Mouse (Mus musculus): ENCODE data around the gene Ifitm10. TPM values are rescaled to one million over a fixed set of nuclear protein-coding genes. Genes with fewer than 3 reads are reported as not detected.

Ifitm10 gene
- polyA plus RNA-seq, 1 experiment from 2014 or later = 14.1 TPM

DNA sequence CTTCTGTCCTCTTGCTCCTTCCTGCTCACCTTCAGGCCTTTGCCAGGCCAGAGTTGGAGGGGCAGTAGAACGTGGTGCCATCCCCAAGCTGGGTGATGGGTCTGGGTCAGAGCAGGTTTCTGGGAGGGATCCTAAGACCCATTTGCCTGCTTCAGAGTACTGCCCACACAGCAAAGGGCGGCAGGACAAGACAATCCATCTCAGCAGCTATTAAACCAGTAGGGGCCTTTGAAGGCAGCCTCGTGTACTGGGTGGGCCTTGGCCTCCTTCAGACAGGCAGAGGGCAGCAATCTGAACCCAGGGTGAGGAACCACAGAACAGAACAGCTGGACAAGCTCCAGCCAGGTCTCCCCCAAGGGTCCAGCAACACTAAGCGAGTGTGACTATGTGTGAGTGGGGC is 2.5 kb upstream of the Ifitm10 start:
- peaks cover 46% of the 10 kb centered on the region for H3K36me3 ChIP-seq (ENCODE audit: control insufficient read depth, insufficient read depth, low read length)
- peaks cover 18% of the 10 kb centered on the region for H3K27me3 ChIP-seq (ENCODE audit: control insufficient read depth, insufficient read depth, low read depth, low read length)
- H3K9ac ChIP-seq (ENCODE audit: low read depth, low read length) = no peak overlapping the region
- H3K4me3 ChIP-seq (ENCODE audit: low read depth, low read length) = no peak overlapping the region
- no peak overlapping the region for H3K27ac ChIP-seq (ENCODE audit: low read length)
- H3K4me2 ChIP-seq (ENCODE audit: low read length) = no peak overlapping the region
- 85% methylated on average over 4 of the region's 4 CpGs for WGBS
- H3K9me3 ChIP-seq (replicated peaks; ENCODE audit: control insufficient read depth, low read length, poor library complexity, severe bottlenecking) = no peaks in the 10 kb centered on the region
- ATAC-seq = no peak
- peaks cover 3% of the 10 kb centered on the region; the same call in 1 of the 2 replicates for H3K4me1 ChIP-seq (ENCODE audit: control insufficient read depth, insufficient read depth, low read length)

DNA sequence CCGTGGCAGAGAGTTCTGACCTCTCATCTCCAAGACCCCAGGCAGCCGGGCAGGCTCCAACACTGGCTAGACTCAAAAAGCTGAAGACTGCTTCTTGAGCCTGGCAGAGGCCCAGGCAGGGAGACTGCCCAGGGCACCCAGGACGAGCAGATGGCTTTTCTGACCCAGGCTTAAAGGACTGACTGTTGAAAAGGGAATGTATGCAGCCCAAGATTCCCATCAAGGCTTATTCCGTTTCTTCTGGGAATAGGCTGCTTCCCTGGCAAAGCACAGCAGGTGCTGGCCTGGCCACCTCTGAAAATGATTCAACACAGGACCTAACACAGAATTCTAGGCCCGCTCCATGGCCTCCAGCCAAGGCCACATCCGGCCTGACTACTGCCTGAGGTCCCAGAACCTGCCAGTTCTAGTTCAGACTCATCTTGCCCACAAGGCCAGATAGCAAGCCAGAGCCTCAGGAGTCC is 1.7 kb upstream of the Ifitm10 start:
- H3K9ac ChIP-seq (ENCODE audit: low read depth, low read length) = no peak overlapping the region
- H3K27me3 ChIP-seq (ENCODE audit: control insufficient read depth, insufficient read depth, low read depth, low read length) = peaks cover 24% of the 10 kb centered on the region
- no peak overlapping the region for H3K4me3 ChIP-seq (ENCODE audit: low read depth, low read length)
- ATAC-seq = no peak
- 77% methylated on average over 6 of the region's 6 CpGs for WGBS
- no peak overlapping the region for H3K4me2 ChIP-seq (ENCODE audit: low read length)
- peaks cover 3% of the 10 kb centered on the region; the same call in 1 of the 2 replicates for H3K4me1 ChIP-seq (ENCODE audit: control insufficient read depth, insufficient read depth, low read length)
- peaks cover 38% of the 10 kb centered on the region for H3K36me3 ChIP-seq (ENCODE audit: control insufficient read depth, insufficient read depth, low read length)
- H3K9me3 ChIP-seq (replicated peaks; ENCODE audit: control insufficient read depth, low read length, poor library complexity, severe bottlenecking) = no peaks in the 10 kb centered on the region
- H3K27ac ChIP-seq (ENCODE audit: low read length) = no peak overlapping the region

DNA sequence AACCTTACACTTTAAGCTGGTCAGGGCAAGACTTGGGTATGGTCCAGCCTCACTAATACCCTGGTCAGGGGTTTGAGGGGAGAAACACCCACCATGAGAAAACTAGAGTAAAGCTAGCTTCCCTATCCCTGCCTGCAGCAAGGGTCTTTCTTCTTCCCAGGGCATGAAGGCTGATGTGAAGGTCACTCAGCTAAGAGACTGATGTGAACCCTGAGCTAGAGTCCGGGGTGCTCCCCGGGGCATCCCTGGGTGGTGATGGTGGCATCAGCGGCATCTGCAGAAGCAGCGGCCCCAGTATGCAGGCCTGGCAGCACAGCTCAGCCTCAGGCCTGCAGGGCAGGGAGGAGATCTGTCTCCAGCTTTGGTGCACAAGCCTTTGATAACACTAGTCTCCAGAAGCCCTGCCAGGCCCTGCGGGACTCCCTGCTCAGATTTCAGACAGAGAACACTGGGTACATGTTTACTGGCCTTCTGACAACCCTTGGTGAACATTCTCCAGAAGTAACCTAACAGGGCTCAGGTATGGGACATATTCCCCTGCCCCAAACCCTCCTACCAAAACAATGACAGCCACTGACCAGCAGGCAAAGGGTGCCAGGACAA is 961 bp upstream of the Ifitm10 start:
- Histone ChIP-seq H3K9ac (ENCODE audit: low read depth, low read length) (no peak overlapping the region), H3K9me3 (replicated peaks; ENCODE audit: control insufficient read depth, low read length, poor library complexity, severe bottlenecking) (no peaks in the 10 kb centered on the region), H3K36me3 (ENCODE audit: control insufficient read depth, insufficient read depth, low read length) (peaks cover 31% of the 10 kb centered on the region), H3K4me1 (ENCODE audit: control insufficient read depth, insufficient read depth, low read length) (peaks cover 3% of the 10 kb centered on the region; the same call in 1 of the 2 replicates), H3K27me3 (ENCODE audit: control insufficient read depth, insufficient read depth, low read depth, low read length) (peaks cover 28% of the 10 kb centered on the region), H3K27ac (ENCODE audit: low read length) (no peak overlapping the region), H3K4me3 (ENCODE audit: low read depth, low read length) (no peak overlapping the region), H3K4me2 (ENCODE audit: low read length) (no peak overlapping the region)
- no peak for ATAC-seq
- WGBS = 93% methylated on average over 5 of the region's 5 CpGs

DNA sequence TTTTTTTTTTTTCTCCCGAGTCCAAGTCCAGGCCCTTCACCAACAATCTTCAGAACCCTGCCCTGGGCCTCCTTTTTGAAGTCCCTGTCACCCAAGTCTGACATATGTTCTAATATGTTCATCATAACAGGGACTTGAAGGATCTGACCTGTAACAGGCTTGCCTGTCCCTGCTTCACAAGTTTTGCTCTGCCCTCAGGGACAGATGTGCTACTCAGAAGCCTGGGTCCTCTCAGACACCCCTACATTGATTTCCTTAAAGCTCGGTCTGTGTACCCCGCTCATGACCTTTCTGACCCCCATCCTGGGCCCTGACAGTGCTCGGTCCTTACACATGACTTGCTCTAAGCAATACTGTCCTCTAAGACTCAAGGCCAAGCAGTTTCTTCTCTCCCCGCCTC is 514 bp downstream of the Ifitm10 start:
- no peak overlapping the region for H3K9ac ChIP-seq (ENCODE audit: low read depth, low read length)
- no peak overlapping the region for H3K27ac ChIP-seq (ENCODE audit: low read length)
- H3K4me3 ChIP-seq (ENCODE audit: low read depth, low read length) = no peak overlapping the region
- no peak overlapping the region for H3K4me2 ChIP-seq (ENCODE audit: low read length)
- WGBS = 79% methylated on average over 5 of the region's 5 CpGs
- ATAC-seq = no peak
- H3K9me3 ChIP-seq (replicated peaks; ENCODE audit: control insufficient read depth, low read length, poor library complexity, severe bottlenecking) = no peaks in the 10 kb centered on the region
- peaks cover 22% of the 10 kb centered on the region for H3K36me3 ChIP-seq (ENCODE audit: control insufficient read depth, insufficient read depth, low read length)
- peaks cover 28% of the 10 kb centered on the region for H3K27me3 ChIP-seq (ENCODE audit: control insufficient read depth, insufficient read depth, low read depth, low read length)
- peaks cover 3% of the 10 kb centered on the region; the same call in 1 of the 2 replicates for H3K4me1 ChIP-seq (ENCODE audit: control insufficient read depth, insufficient read depth, low read length)

DNA sequence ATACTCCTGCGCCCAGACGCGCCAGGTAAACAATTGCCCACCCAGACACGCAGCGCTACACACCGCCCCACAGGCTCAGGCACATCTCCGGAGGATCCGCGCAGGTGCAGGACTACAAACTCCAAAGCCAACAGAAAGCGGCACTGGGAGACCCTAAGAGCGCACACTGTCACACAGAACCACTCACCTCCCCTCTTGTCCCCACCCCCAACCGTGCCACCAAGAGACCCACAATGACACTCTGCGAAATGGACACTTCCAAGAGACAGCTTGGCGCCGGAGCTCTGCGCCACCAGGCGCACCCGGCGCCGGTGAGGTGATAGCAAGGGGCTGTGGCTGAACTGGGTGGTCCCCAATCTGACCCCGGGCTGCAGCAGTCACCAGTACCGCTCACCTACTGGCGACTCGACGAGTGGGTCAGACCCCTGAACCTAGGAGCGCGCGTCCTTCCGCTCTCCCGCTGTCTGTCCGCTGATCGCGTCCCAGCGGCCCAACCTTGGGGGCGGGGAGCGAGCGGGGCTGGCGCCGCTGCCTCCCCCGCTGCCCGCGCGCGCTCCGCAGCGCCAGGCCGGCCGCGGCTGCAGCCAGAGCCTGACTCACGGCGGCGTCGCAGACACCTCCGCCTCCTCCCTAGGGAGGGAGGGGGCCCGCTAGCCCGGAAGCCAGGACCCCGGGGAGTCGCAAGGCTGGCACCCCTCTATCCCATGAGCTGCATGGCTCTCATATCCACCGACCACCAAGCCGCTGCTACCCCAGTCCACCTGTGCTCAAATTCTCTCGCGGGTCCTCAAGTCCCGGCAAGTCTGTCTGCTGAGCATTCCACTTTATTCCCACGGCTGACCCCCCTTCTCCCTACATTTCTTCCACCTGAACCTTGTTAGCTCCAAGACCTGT is 1.5 kb downstream of the Ifitm10 start:
- no peak overlapping the region for H3K27ac ChIP-seq (ENCODE audit: low read length)
- ATAC-seq = peak; percentile 59
- no peaks in the 10 kb centered on the region for H3K9me3 ChIP-seq (replicated peaks; ENCODE audit: control insufficient read depth, low read length, poor library complexity, severe bottlenecking)
- H3K4me1 ChIP-seq (ENCODE audit: control insufficient read depth, insufficient read depth, low read length) = peaks cover 3% of the 10 kb centered on the region; the same call in 1 of the 2 replicates
- peak overlapping the region; percentile 62 for H3K9ac ChIP-seq (ENCODE audit: low read depth, low read length)
- 2% methylated on average over 61 of the region's 64 CpGs for WGBS
- peaks cover 28% of the 10 kb centered on the region for H3K27me3 ChIP-seq (ENCODE audit: control insufficient read depth, insufficient read depth, low read depth, low read length)
- peak overlapping the region; percentile 44 for H3K4me3 ChIP-seq (ENCODE audit: low read depth, low read length)
- H3K4me2 ChIP-seq (ENCODE audit: low read length) = peak overlapping the region; percentile 73
- H3K36me3 ChIP-seq (ENCODE audit: control insufficient read depth, insufficient read depth, low read length) = peaks cover 18% of the 10 kb centered on the region

DNA sequence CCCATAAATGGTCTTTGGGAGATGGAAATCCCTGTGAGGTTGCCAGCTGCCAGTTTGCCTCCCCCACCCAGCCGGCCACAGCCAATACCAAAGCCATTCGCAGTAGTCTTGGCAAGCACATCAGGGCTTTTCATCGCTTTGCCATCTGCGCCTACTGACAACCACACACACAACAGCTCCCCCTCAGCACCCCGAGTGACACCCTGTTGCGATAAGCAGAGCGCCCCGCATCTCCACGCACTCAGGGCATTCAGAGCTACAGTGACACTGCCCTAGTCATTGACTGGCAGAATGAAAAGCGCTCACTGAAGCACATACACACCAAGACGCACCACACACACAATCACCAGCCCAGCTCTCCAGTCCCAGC is 2.2 kb downstream of the Ifitm10 start:
- H3K9ac ChIP-seq (ENCODE audit: low read depth, low read length) = peak overlapping the region; percentile 62
- no peaks in the 10 kb centered on the region for H3K9me3 ChIP-seq (replicated peaks; ENCODE audit: control insufficient read depth, low read length, poor library complexity, severe bottlenecking)
- WGBS = 37% methylated on average over 11 of the region's 11 CpGs
- no peak; the same call in 1 of the 2 replicates for ATAC-seq
- H3K4me3 ChIP-seq (ENCODE audit: low read depth, low read length) = peak overlapping the region; percentile 44
- peaks cover 11% of the 10 kb centered on the region for H3K36me3 ChIP-seq (ENCODE audit: control insufficient read depth, insufficient read depth, low read length)
- H3K27ac ChIP-seq (ENCODE audit: low read length) = no peak overlapping the region
- peaks cover 28% of the 10 kb centered on the region for H3K27me3 ChIP-seq (ENCODE audit: control insufficient read depth, insufficient read depth, low read depth, low read length)
- H3K4me1 ChIP-seq (ENCODE audit: control insufficient read depth, insufficient read depth, low read length) = peaks cover 3% of the 10 kb centered on the region; the same call in 1 of the 2 replicates
- peak overlapping the region; percentile 73 for H3K4me2 ChIP-seq (ENCODE audit: low read length)

DNA sequence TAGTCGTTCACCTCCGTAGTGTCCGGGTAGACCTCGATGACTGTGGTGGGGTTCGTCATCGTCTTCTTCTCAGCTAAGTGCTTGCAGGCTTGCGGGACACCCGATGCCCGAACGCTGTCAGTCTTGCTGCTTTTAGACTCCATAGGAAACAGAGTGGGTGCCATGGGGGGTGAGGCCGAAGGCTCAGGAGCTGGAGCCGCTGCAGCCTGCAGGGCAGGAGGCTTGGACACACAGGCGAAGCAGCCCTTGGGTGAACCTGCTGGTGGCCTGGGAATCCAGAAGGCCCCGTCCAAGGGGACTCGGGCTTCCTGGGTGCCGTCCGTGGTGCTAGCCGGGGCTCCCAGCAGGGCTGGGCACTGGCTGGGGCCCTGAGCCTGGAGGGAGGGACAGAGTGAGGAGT is 2.6 kb downstream of the Ifitm10 start:
- H3K4me1 ChIP-seq (ENCODE audit: control insufficient read depth, insufficient read depth, low read length) = peaks cover 3% of the 10 kb centered on the region; the same call in 1 of the 2 replicates
- no peak overlapping the region for H3K9ac ChIP-seq (ENCODE audit: low read depth, low read length)
- H3K9me3 ChIP-seq (replicated peaks; ENCODE audit: control insufficient read depth, low read length, poor library complexity, severe bottlenecking) = no peaks in the 10 kb centered on the region
- peaks cover 7% of the 10 kb centered on the region for H3K36me3 ChIP-seq (ENCODE audit: control insufficient read depth, insufficient read depth, low read length)
- H3K27ac ChIP-seq (ENCODE audit: low read length) = no peak overlapping the region
- peak overlapping the region; percentile 73; the same call in 1 of the 2 replicates for H3K4me2 ChIP-seq (ENCODE audit: low read length)
- no peak for ATAC-seq
- peak overlapping the region; percentile 44; the same call in 1 of the 2 replicates for H3K4me3 ChIP-seq (ENCODE audit: low read depth, low read length)
- peaks cover 28% of the 10 kb centered on the region for H3K27me3 ChIP-seq (ENCODE audit: control insufficient read depth, insufficient read depth, low read depth, low read length)
- WGBS = 85% methylated on average over 18 of the region's 18 CpGs

DNA sequence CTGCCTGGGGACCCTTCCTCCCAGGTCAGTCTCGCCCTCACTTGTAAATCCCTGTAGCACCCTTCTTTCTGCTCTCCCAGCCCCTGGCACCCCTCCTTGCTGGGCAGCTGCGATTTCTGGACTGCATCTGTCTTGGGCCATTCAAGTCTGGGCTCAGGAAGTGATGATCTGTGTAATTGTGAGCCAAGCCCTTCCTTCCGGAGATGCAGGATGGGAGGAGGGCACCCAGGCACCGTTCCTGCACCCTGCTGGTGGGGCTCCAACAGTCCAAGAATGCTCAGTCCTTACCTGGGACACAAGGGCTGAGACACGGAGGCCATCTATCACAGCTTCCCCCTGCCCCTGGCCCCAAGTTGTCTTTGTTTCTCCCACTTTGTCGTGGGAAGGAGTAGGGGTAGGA is 3.7 kb downstream of the Ifitm10 start:
- Histone ChIP-seq H3K9me3 (replicated peaks; ENCODE audit: control insufficient read depth, low read length, poor library complexity, severe bottlenecking) (no peaks in the 10 kb centered on the region), H3K4me2 (ENCODE audit: low read length) (no peak overlapping the region), H3K4me1 (ENCODE audit: control insufficient read depth, insufficient read depth, low read length) (peaks cover 3% of the 10 kb centered on the region; the same call in 1 of the 2 replicates), H3K36me3 (ENCODE audit: control insufficient read depth, insufficient read depth, low read length) (no peaks in the 10 kb centered on the region), H3K27ac (ENCODE audit: low read length) (no peak overlapping the region), H3K9ac (ENCODE audit: low read depth, low read length) (no peak overlapping the region), H3K27me3 (ENCODE audit: control insufficient read depth, insufficient read depth, low read depth, low read length) (peaks cover 28% of the 10 kb centered on the region), H3K4me3 (ENCODE audit: low read depth, low read length) (no peak overlapping the region)
- 67% methylated on average over 6 of the region's 6 CpGs for WGBS
- no peak for ATAC-seq

DNA sequence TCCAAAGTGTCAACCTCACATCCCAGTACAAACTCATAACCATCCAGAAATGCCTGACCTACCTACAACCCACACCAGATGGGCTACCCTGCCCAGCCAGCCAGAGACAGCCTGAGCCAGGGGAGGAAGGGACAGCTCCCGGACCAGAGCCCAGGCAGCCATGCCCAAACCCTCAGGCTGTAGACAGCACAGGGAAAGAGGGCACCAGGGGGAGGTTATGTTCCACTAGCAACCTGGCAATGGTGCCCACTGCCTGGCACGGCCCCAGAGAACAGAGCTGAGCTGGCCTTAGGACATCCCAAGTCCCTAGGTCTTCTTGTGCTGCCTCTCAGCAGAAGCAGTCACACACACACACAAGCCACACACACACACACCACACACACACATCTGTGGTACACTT is 4.7 kb downstream of the Ifitm10 start:
- H3K27me3 ChIP-seq (ENCODE audit: control insufficient read depth, insufficient read depth, low read depth, low read length) = peaks cover 28% of the 10 kb centered on the region
- WGBS = 76% methylated on average over 2 of the region's 2 CpGs

More for the DNA sequence above, 4.7 kb downstream of the Ifitm10 start:
- no peak for ATAC-seq
- no peaks in the 10 kb centered on the region for H3K9me3 ChIP-seq (replicated peaks; ENCODE audit: control insufficient read depth, low read length, poor library complexity, severe bottlenecking)
- no peaks in the 10 kb centered on the region for H3K36me3 ChIP-seq (ENCODE audit: control insufficient read depth, insufficient read depth, low read length)
- H3K27ac ChIP-seq (ENCODE audit: low read length) = no peak overlapping the region
- no peak overlapping the region for H3K9ac ChIP-seq (ENCODE audit: low read depth, low read length)
- H3K4me1 ChIP-seq (ENCODE audit: control insufficient read depth, insufficient read depth, low read length) = peaks cover 3% of the 10 kb centered on the region; the same call in 1 of the 2 replicates
- H3K4me2 ChIP-seq (ENCODE audit: low read length) = no peak overlapping the region
- no peak overlapping the region for H3K4me3 ChIP-seq (ENCODE audit: low read depth, low read length)

All from midbrain, embryonic 16.5 days (tissue).